Mouse (Mus musculus) E14TG2a.4 (cell line): ENCODE measurements around the gene Atp1b1.

Experiments used
- CTCF ChIP-seq: conservative IDR thresholded peaks from 2 replicates; pipeline ENCODE4 v1.5.1; 2014; ENCODE audit warnings: low read length
- NANOG ChIP-seq: IDR thresholded peaks from 2 replicates; pipeline ENCODE4 v1.6.1; 2014; ENCODE audit warnings: borderline replicate concordance, low read length, mixed read lengths

- TF ChIP-seq CTCF (no peak), NANOG (no peak)
Measured at GRCm38 (mm10) chr1:164440708-164441407, 17.3 kb downstream of the Atp1b1 start.
